Mouse (Mus musculus) heart, adult 8-10 months (tissue): ENCODE results near the gene Mphosph9. TPM values are rescaled to one million over a fixed set of nuclear protein-coding genes. Genes with fewer than 3 reads are reported as not detected.
"Not testable (repeated sequence)": the region's sequence is repeated elsewhere in the genome, so short reads cannot be mapped to it uniquely, and the experiment has no call there.

Experiments used
- DNase-seq: peaks from one replicate; pipeline ENCODE4 v3.0.0; 2022; ENCODE audit warnings: low spot score
- total RNA-seq, 4 experiments: library from RNA; stranded (reverse); gene quantifications; 2 replicates each; pipeline ENCODE4 v1.2.4; 2022

Gene Mphosph9
- total RNA-seq, 4 experiments from 2014 or later: 3.6 to 5.7 (median 5.0) TPM

- DNase-seq: no peak
Measured at GRCm38 (mm10) chr5:124342897-124343296, 15.1 kb upstream of the Mphosph9 start.

- DNase-seq: not testable (repeated sequence)
Measured at GRCm38 (mm10) chr5:124341753-124342339, 14.1 kb upstream of the Mphosph9 start.

- DNase-seq: no peak
Measured at GRCm38 (mm10) chr5:124338791-124339190, 11.0 kb upstream of the Mphosph9 start.

- no peak for DNase-seq
Measured at GRCm38 (mm10) chr5:124337909-124338308, 10.1 kb upstream of the Mphosph9 start.

GRCm38 (mm10) chr5:124337103-124337502, 9.3 kb upstream of the Mphosph9 start:
- DNase-seq: no peak

- peak; percentile 66 for DNase-seq
Measured at GRCm38 (mm10) chr5:124334392-124334791, 6.6 kb upstream of the Mphosph9 start.

- no peak for DNase-seq
Measured at GRCm38 (mm10) chr5:124330086-124330485, 2.3 kb upstream of the Mphosph9 start.

- peak; percentile 24 for DNase-seq
Measured at GRCm38 (mm10) chr5:124326829-124327228, 943 bp downstream of the Mphosph9 start.

- DNase-seq: no peak
Measured at GRCm38 (mm10) chr5:124317648-124318047, 10.1 kb downstream of the Mphosph9 start.

GRCm38 (mm10) chr5:124315941-124316340, 11.8 kb downstream of the Mphosph9 start:
- DNase-seq: no peak

GRCm38 (mm10) chr5:124315498-124315897, 12.3 kb downstream of the Mphosph9 start:
- DNase-seq: no peak

GRCm38 (mm10) chr5:124310091-124310490, 17.7 kb downstream of the Mphosph9 start:
- no peak for DNase-seq

GRCm38 (mm10) chr5:124309155-124309554, 18.6 kb downstream of the Mphosph9 start:
- DNase-seq: no peak

GRCm38 (mm10) chr5:124302853-124303252, 24.9 kb downstream of the Mphosph9 start:
- DNase-seq: not testable (repeated sequence)

- DNase-seq: no peak
Measured at GRCm38 (mm10) chr5:124300132-124300531, 27.6 kb downstream of the Mphosph9 start.

- DNase-seq: not testable (repeated sequence)
Measured at GRCm38 (mm10) chr5:124299307-124299706, 28.5 kb downstream of the Mphosph9 start.

GRCm38 (mm10) chr5:124296475-124296874, 31.3 kb downstream of the Mphosph9 start:
- no peak for DNase-seq

- no peak for DNase-seq
Measured at GRCm38 (mm10) chr5:124293967-124294366, 33.8 kb downstream of the Mphosph9 start.

- DNase-seq: no peak
Measured at GRCm38 (mm10) chr5:124290216-124290615, 37.6 kb downstream of the Mphosph9 start.

- DNase-seq: no peak
Measured at GRCm38 (mm10) chr5:124287616-124288247, 40.0 kb downstream of the Mphosph9 start.

GRCm38 (mm10) chr5:124284330-124284729, 43.4 kb downstream of the Mphosph9 start:
- DNase-seq: no peak

- no peak for DNase-seq
Measured at GRCm38 (mm10) chr5:124282854-124283253, 44.9 kb downstream of the Mphosph9 start.

GRCm38 (mm10) chr5:124270226-124270625, 57.5 kb downstream of the Mphosph9 start:
- no peak for DNase-seq
